Mouse (Mus musculus): ENCODE results near the gene Siglec1.
"Not testable (repeated sequence)": the region's sequence is repeated elsewhere in the genome, so short reads cannot be mapped to it uniquely, and the experiment has no call there.

Siglec1 gene

GRCm38 (mm10) chr2:131086667-131087390, at the start of gene Siglec1:
Gene Siglec1, minus strand, starts transcription at chr2:131086765.
- no peak for DNase-seq

GRCm38 (mm10) chr2:131135521-131136139, 49.1 kb upstream of the Siglec1 start:
- no peak for DNase-seq

GRCm38 (mm10) chr2:131134826-131135400, 48.3 kb upstream of the Siglec1 start:
- no peak for DNase-seq

GRCm38 (mm10) chr2:131134381-131134780, 47.8 kb upstream of the Siglec1 start:
- no peak for DNase-seq

- no peak for DNase-seq
Observed at GRCm38 (mm10) chr2:131132930-131133547, 46.5 kb upstream of the Siglec1 start, which contains the start of gene Gm11037. Gene Gm11037, plus strand, starts transcription at chr2:131133497.

GRCm38 (mm10) chr2:131132111-131132888, 45.7 kb upstream of the Siglec1 start:
- DNase-seq, result no peak

GRCm38 (mm10) chr2:131130849-131131248, 44.3 kb upstream of the Siglec1 start:
- no peak for DNase-seq

- no peak for DNase-seq
Observed at GRCm38 (mm10) chr2:131129836-131130235, 43.3 kb upstream of the Siglec1 start.

- no peak for DNase-seq
Observed at GRCm38 (mm10) chr2:131128636-131129157, 42.1 kb upstream of the Siglec1 start.

GRCm38 (mm10) chr2:131128211-131128610, 41.6 kb upstream of the Siglec1 start:
- no peak for DNase-seq

- DNase-seq, result peak; percentile 60
Observed at GRCm38 (mm10) chr2:131127161-131127730, 40.7 kb upstream of the Siglec1 start, which contains the start of gene Hspa12b. Gene Hspa12b, plus strand, starts transcription at chr2:131127280.

GRCm38 (mm10) chr2:131125964-131126815, 39.6 kb upstream of the Siglec1 start:
- DNase-seq, result no peak

- no peak for DNase-seq
Observed at GRCm38 (mm10) chr2:131125157-131125963, 38.8 kb upstream of the Siglec1 start.

GRCm38 (mm10) chr2:131124166-131124565, 37.6 kb upstream of the Siglec1 start:
- DNase-seq, result no peak

GRCm38 (mm10) chr2:131118968-131119574, 32.5 kb upstream of the Siglec1 start:
- no peak for DNase-seq

GRCm38 (mm10) chr2:131105989-131106388, 19.4 kb upstream of the Siglec1 start:
- DNase-seq, result no peak

- DNase-seq, result not testable (repeated sequence)
Observed at GRCm38 (mm10) chr2:131105061-131105460, 18.5 kb upstream of the Siglec1 start.

GRCm38 (mm10) chr2:131104021-131104420, 17.5 kb upstream of the Siglec1 start:
- no peak for DNase-seq

- no peak for DNase-seq
Observed at GRCm38 (mm10) chr2:131101530-131101929, 15.0 kb upstream of the Siglec1 start.

- no peak for DNase-seq
Observed at GRCm38 (mm10) chr2:131097087-131097486, 10.5 kb upstream of the Siglec1 start.

Data from thymus, postnatal 14 days (tissue).